Mouse (Mus musculus) forebrain, embryonic 14.5 days (tissue): ENCODE measurements at regions not wholly inside any gene's neighbourhood (a gene's known extent, or its start where the extent isn't known, plus 50 kb on each side); places are given as distances from the start of the nearest gene placed in this dataset.
A peak's percentile ranks its signal among the peaks of the same experiment; 100 is the strongest.

ENCODE experiments used
- ATAC-seq: fragments of 200-750 bp; cut with Nextera tagmentation; 2 replicates; pipeline ENCODE4 v1.8.0; 2017; ENCODE audit warnings: mild to moderate bottlenecking, moderate library complexity
- DNase-seq: peaks from one replicate; pipeline ENCODE4 v3.0.0-alpha.2; 2015; ENCODE audit warnings: low spot score
- H3K27ac ChIP-seq: fragments of 300-500 bp; sonication (generic); 2 replicates; pipeline ENCODE4 v1.5.1; 2014; ENCODE audit warnings: low read depth, mild to moderate bottlenecking, control low read depth, low read length, moderate library complexity
- H3K27me3 ChIP-seq: fragments of 300-500 bp; sonication (generic); replicated peaks from 2 replicates; pipeline ENCODE4 v1.6.1; 2014; ENCODE audit warnings: low read length, control low read depth, mixed read lengths; ENCODE audit not compliant: control insufficient read depth, insufficient read depth
- H3K36me3 ChIP-seq: fragments of 300-500 bp; sonication (generic); 2 replicates; pipeline ENCODE4 v1.6.1; 2014; ENCODE audit warnings: low read length, control low read depth; ENCODE audit not compliant: control insufficient read depth, insufficient read depth
- H3K4me1 ChIP-seq: fragments of 300-500 bp; sonication (generic); 2 replicates; pipeline ENCODE4 v1.6.1; 2014; ENCODE audit warnings: antibody characterized with exemption, low read length, control low read depth; ENCODE audit not compliant: control insufficient read depth, insufficient read depth
- H3K4me2 ChIP-seq: fragments of 300-500 bp; sonication (generic); 2 replicates; pipeline ENCODE4 v1.6.1; 2014; ENCODE audit warnings: mild to moderate bottlenecking, control low read depth, low read length
- H3K4me3 ChIP-seq: fragments of 300-500 bp; sonication (generic); 2 replicates; pipeline ENCODE4 v1.5.1; 2014; ENCODE audit warnings: low read depth, low read length, control low read depth
- H3K9ac ChIP-seq: fragments of 300-500 bp; sonication (generic); 2 replicates; pipeline ENCODE4 v1.6.1; 2014; ENCODE audit warnings: mild to moderate bottlenecking, low read length, control low read depth, moderate library complexity
- H3K9me3 ChIP-seq: fragments of 300-500 bp; sonication (generic); replicated peaks from 2 replicates; pipeline ENCODE4 v1.6.1; 2016; ENCODE audit warnings: low read length, control low read depth, mixed read lengths; ENCODE audit not compliant: control insufficient read depth
- WGBS: fragments of 180-500 bp; shearing (Covaris S2); extraction: QIAGEN DNeasy Blood & Tissue Kit; methylation state at CpG from one replicate; pipeline ENCODE4 v1.1.7; 2014; 5-methylcytosine and 5-hydroxymethylcytosine counted together

DNA sequence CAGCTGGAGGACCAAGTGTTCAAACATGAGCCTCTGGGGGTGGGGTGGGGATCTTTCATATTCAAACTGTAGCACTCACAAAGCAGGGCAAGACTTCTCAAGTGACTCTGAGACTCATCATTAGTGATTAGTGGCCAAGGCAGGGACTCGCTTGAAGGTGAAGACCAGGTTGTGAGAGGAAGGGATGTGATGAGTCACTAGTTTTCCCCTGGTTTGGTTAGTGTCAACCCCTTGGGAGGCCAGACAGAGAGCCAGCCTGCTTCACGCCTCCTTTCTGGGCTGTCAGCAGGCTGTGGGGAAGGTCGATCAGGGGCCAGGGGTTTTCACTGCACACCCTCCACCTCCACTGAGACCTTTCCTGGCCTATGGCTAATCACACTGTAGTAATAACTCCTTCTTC is 65.2 kb downstream of the Slc30a10 start:
- H3K4me3 ChIP-seq: no peak overlapping the region
- no peak overlapping the region for H3K27ac ChIP-seq
- WGBS: 67% methylated on average over 3 of the region's 3 CpGs
- H3K4me1 ChIP-seq: no peaks in the 10 kb centered on the region
- ATAC-seq (no peak), DNase-seq (no peak)
- H3K36me3 ChIP-seq: no peaks in the 10 kb centered on the region
- no peaks in the 10 kb centered on the region for H3K27me3 ChIP-seq
- H3K9ac ChIP-seq: no peak overlapping the region
- no peak overlapping the region for H3K4me2 ChIP-seq
- no peaks in the 10 kb centered on the region for H3K9me3 ChIP-seq

DNA sequence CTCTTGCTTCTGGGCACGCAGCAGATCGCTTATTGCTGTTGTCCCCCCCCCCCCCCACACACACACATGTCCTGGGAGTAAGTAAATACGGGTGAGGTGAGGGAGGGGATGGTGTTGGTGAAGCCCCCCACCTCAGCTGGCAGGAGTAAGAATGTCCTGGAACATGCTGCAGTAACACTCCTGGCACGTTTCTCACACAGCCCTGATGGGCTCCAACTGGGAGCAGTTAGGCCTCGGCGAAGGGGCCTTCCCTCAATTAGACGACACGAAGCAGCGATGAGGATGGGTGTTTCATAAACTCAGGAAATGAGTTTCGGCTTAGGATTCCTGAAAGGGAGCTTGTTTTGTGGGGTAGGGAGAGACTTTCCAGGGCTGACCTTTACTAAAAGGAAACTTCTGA is 69.4 kb downstream of the Slc30a10 start:
- Histone ChIP-seq H3K4me1 (no peaks in the 10 kb centered on the region), H3K4me2 (no peak overlapping the region), H3K9me3 (peaks cover 5% of the 10 kb centered on the region; the same call in 1 of the 2 replicates), H3K36me3 (no peaks in the 10 kb centered on the region), H3K9ac (no peak overlapping the region), H3K27ac (no peak overlapping the region), H3K4me3 (no peak overlapping the region), H3K27me3 (no peaks in the 10 kb centered on the region)
- 82% methylated on average over 10 of the region's 10 CpGs for WGBS
- no peak for DNase-seq
- no peak for ATAC-seq

GRCm38 (mm10) chr1:185533471-185533870 is 78.8 kb downstream of the Slc30a10 start:
- no peak overlapping the region for H3K27ac ChIP-seq
- H3K9ac ChIP-seq: no peak overlapping the region
- no peaks in the 10 kb centered on the region for H3K9me3 ChIP-seq
- DNase-seq: no peak
- no peaks in the 10 kb centered on the region for H3K27me3 ChIP-seq
- H3K4me1 ChIP-seq: no peaks in the 10 kb centered on the region
- H3K36me3 ChIP-seq: no peaks in the 10 kb centered on the region
- H3K4me2 ChIP-seq: no peak overlapping the region
- ATAC-seq: no peak
- 91% methylated on average over 5 of the region's 5 CpGs for WGBS
- H3K4me3 ChIP-seq: no peak overlapping the region

GRCm38 (mm10) chr1:185534129-185534528 is 79.5 kb downstream of the Slc30a10 start:
- H3K27ac ChIP-seq: no peak overlapping the region
- no peak overlapping the region for H3K4me2 ChIP-seq
- no peaks in the 10 kb centered on the region for H3K4me1 ChIP-seq
- H3K9me3 ChIP-seq: no peaks in the 10 kb centered on the region
- no peak overlapping the region for H3K9ac ChIP-seq
- ATAC-seq: no peak
- H3K4me3 ChIP-seq: no peak overlapping the region
- 75% methylated on average over 1 of the region's 1 CpGs for WGBS
- DNase-seq: no peak
- no peaks in the 10 kb centered on the region for H3K27me3 ChIP-seq
- no peaks in the 10 kb centered on the region for H3K36me3 ChIP-seq

- no peak overlapping the region for H3K4me2 ChIP-seq
- no peak overlapping the region for H3K27ac ChIP-seq
- H3K9ac ChIP-seq: no peak overlapping the region
- no peak for DNase-seq
- no peaks in the 10 kb centered on the region for H3K9me3 ChIP-seq
- H3K27me3 ChIP-seq: no peaks in the 10 kb centered on the region
- H3K4me3 ChIP-seq: no peak overlapping the region
- WGBS: 87% methylated on average over 6 of the region's 6 CpGs
- H3K36me3 ChIP-seq: no peaks in the 10 kb centered on the region
- ATAC-seq: no peak
- H3K4me1 ChIP-seq: no peaks in the 10 kb centered on the region
Observed at GRCm38 (mm10) chr1:185535321-185535720, 80.7 kb downstream of the Slc30a10 start.

DNA sequence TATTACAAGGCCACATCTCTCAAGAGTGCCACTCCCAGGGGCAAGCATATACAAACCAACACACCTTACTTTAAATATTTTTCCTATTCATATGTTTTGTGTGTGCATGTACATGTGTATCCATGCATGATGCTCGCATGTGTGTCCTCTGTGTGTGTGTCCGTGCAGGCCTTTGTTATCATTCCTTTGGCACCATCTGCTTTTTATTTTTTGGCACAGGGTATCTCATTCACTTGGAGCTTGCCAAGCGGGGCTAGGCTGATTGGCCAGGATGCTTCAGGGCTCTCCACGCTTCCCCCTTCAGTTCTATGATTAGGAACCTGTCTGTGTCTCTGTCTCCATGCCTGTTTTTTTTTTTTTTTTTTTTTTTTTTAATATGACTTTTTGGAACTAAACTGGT is 82.6 kb downstream of the Slc30a10 start:
- no peak overlapping the region for H3K27ac ChIP-seq
- no peaks in the 10 kb centered on the region for H3K36me3 ChIP-seq
- DNase-seq (peak; percentile 12), ATAC-seq (no peak)
- H3K27me3 ChIP-seq: no peaks in the 10 kb centered on the region
- WGBS: 79% methylated on average over 4 of the region's 4 CpGs
- no peaks in the 10 kb centered on the region for H3K9me3 ChIP-seq
- no peaks in the 10 kb centered on the region for H3K4me1 ChIP-seq
- H3K9ac ChIP-seq: no peak overlapping the region
- H3K4me3 ChIP-seq: no peak overlapping the region
- no peak overlapping the region for H3K4me2 ChIP-seq

- ATAC-seq: no peak
- H3K4me2 ChIP-seq: no peak overlapping the region
- no peaks in the 10 kb centered on the region for H3K36me3 ChIP-seq
- H3K9me3 ChIP-seq: no peaks in the 10 kb centered on the region
- no peak for DNase-seq
- no peak overlapping the region for H3K9ac ChIP-seq
- WGBS: 90% methylated on average over 1 of the region's 1 CpGs
- H3K4me1 ChIP-seq: no peaks in the 10 kb centered on the region
- no peaks in the 10 kb centered on the region for H3K27me3 ChIP-seq
- H3K27ac ChIP-seq: no peak overlapping the region
- no peak overlapping the region for H3K4me3 ChIP-seq
Observed at GRCm38 (mm10) chr1:185539458-185539857, 84.8 kb downstream of the Slc30a10 start.

GRCm38 (mm10) chr1:185546346-185546745 is 91.7 kb downstream of the Slc30a10 start:
- Histone ChIP-seq H3K4me1 (no peaks in the 10 kb centered on the region), H3K27ac (no peak overlapping the region), H3K9ac (no peak overlapping the region), H3K4me2 (no peak overlapping the region), H3K36me3 (no peaks in the 10 kb centered on the region), H3K4me3 (no peak overlapping the region), H3K27me3 (no peaks in the 10 kb centered on the region), H3K9me3 (no peaks in the 10 kb centered on the region)
- DNase-seq: peak; percentile 82
- ATAC-seq: peak; percentile 61

DNA sequence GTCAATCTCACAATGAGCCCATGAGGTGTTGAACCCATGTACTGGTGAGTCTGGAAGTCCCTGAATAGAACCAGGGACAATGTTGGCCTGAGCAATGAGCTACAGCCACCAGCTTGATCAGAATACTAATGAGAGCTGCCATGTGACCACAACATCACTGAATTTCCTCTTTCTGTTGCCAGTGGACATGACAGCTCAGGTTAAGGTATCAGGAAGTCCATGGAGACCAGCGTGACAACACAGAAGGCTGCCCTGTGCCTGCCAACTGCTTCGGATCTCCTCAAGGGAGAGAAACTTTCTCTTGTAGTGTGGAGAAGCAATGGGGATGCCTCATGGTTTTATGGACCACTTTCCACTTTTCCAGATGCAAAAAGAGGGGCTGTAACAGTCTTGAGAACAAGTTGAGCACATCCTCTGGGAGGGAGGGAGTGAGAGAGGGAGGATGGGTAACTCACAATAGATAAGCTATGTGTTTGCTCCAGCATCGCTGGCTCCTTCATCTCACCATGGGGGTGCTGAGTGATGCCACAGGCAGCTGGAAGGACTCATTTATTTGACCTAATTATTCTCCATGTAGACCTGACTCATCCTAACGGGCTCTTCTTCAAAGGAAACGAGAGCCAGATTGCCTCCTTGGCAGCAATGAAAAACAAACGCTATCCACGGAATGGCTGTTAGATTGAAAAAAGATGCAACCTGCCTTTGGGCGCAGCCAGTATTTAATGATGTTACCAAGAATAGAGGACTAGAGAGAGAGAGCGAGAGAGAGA is 118.3 kb downstream of the Slc30a10 start:
- Histone ChIP-seq H3K36me3 (no peaks in the 10 kb centered on the region), H3K4me3 (no peak overlapping the region), H3K27ac (no peak overlapping the region), H3K4me2 (no peak overlapping the region), H3K27me3 (no peaks in the 10 kb centered on the region), H3K9ac (no peak overlapping the region), H3K4me1 (0 out of 2 replicates have a peak, but pooled peaks cover 2% of the 10 kb centered on the region), H3K9me3 (no peaks in the 10 kb centered on the region)
- ATAC-seq (no peak), DNase-seq (peak; percentile 27)
- WGBS: 57% methylated on average over 9 of the region's 9 CpGs
